Mouse (Mus musculus) erythroblast, embryonic 14.5 days (primary cell): ENCODE results near the gene Farp1.

Experiments used
- GATA1 ChIP-seq: IDR thresholded peaks from 2 replicates; pipeline ENCODE4 v1.6.1; 2012; ENCODE audit warnings: low read length, inconsistent platforms, mixed read lengths
- TAL1 ChIP-seq: IDR thresholded peaks from 3 replicates; pipeline ENCODE4 v1.6.1; 2012; ENCODE audit warnings: low read length, inconsistent platforms, mixed read lengths

GRCm38 (mm10) chr14:121015114-121015690 lies 19.8 kb upstream of the Farp1 start:
- TF ChIP-seq TAL1 (no peak), GATA1 (no peak)
